Mouse (Mus musculus): ENCODE measurements around the gene Gng8. TPM values are rescaled to one million over a fixed set of nuclear protein-coding genes. Genes with fewer than 3 reads are reported as not detected.
A peak's percentile ranks its signal among the peaks of the same experiment; 100 is the strongest.

Gng8 gene
- polyA plus RNA-seq, 1 experiment from 2014 or later = not detected

DNA sequence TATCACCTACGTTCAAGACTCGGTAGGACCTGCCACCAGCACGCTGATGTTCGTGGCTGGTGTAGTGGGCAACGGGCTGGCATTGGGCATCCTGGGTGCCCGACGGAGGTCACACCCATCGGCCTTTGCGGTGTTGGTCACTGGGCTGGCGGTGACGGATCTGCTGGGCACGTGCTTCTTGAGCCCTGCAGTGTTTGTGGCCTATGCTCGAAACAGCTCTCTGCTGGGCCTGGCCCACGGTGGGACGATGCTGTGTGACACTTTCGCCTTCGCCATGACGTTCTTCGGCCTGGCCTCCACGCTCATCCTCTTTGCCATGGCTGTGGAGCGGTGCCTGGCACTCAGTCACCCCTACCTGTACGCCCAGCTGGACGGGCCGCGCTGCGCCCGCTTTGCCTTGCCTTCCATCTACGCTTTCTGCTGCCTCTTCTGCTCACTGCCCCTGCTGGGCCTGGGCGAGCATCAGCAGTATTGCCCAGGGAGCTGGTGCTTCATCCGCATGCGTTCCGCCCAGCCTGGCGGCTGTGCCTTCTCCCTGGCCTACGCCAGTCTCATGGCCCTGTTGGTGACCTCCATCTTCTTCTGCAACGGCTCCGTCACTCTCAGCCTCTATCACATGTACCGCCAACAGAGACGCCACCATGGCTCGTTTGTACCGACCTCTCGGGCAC is 15.4 kb downstream of the Gng8 start:
- Histone ChIP-seq H3K4me3 (ENCODE audit: inconsistent target) (peak overlapping the region; percentile 20; the same call in 1 of the 2 replicates), H3K36me3 (ENCODE audit: inconsistent target) (no peaks in the 10 kb centered on the region), H3K27ac (peak overlapping the region; percentile 78), H3K79me2 (ENCODE audit: inconsistent target) (peaks cover 30% of the 10 kb centered on the region)
- WGBS (ENCODE audit: missing documents) = 90% methylated on average over 41 of the region's 41 CpGs

DNA sequence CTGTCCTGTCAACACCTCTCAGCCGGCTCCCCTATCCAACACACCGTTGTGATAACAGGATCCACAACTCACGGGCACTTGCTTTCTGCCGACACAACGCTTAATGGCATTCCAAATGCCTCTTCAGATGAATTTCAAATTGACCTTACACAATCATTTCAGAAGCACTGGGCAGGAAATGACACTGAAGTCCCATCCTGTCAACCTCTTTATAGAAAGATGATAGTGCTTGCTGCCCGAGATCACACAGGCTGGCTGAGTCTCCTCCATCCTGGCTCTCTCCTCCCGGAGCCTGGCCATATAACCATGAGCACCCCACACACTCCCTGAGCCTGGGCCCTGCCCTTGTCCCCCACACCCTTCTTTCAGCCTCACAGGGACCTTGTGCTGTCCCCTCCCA is 16.3 kb downstream of the Gng8 start:
- Histone ChIP-seq H3K36me3 (ENCODE audit: inconsistent target) (no peaks in the 10 kb centered on the region), H3K4me3 (ENCODE audit: inconsistent target) (peak overlapping the region; percentile 20), H3K27ac (peak overlapping the region; percentile 78), H3K79me2 (ENCODE audit: inconsistent target) (peaks cover 30% of the 10 kb centered on the region)
- 34% methylated on average over 7 of the region's 7 CpGs for WGBS (ENCODE audit: missing documents)

DNA sequence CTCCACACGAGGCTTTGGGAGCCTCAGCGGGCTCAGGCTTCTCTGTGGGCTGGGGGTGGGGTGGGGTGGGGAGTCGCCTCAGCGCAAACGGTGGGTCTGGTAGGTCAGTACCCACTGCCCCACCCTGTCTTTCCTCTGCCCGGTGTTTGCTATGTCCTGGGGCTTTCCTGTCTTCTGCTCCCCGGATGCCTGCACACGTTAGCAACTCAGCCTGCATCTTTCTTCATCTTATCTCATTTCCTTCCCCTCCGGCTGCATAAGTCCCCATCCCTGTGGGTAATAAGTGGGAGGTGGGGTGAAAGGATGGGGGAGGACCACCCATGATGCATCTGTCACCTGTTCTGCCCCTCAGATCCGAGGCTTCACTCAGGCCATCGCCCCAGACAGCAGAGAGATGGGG is 16.8 kb downstream of the Gng8 start:
- peaks cover 30% of the 10 kb centered on the region for H3K79me2 ChIP-seq (ENCODE audit: inconsistent target)
- H3K4me3 ChIP-seq (ENCODE audit: inconsistent target) = peak overlapping the region; percentile 20
- WGBS (ENCODE audit: missing documents) = 13% methylated on average over 11 of the region's 11 CpGs
- H3K36me3 ChIP-seq (ENCODE audit: inconsistent target) = no peaks in the 10 kb centered on the region
- H3K27ac ChIP-seq = peak overlapping the region; percentile 78

DNA sequence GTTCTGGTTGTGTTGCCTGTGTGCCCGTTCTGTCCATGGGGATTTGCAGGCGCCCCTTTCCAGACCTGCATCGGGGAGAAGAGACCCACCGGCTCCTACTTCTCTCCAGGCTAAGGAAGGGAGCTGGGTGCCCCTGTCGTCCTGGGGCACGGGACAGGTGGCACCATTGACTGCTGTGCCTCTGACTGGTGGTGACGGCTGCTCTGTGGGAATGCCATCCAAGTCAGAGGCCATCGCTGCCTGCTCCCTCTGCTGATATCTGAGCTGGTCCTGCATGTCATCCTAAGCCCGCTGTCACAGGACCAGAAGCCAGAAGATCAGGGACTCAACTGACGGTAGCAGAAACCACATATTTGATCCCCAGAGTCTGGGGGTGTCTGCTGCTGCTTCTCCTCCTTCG is 17.3 kb downstream of the Gng8 start:
- H3K36me3 ChIP-seq (ENCODE audit: inconsistent target) = no peaks in the 10 kb centered on the region
- peaks cover 30% of the 10 kb centered on the region for H3K79me2 ChIP-seq (ENCODE audit: inconsistent target)
- peak overlapping the region; percentile 78 for H3K27ac ChIP-seq
- peak overlapping the region; percentile 20 for H3K4me3 ChIP-seq (ENCODE audit: inconsistent target)
- WGBS (ENCODE audit: missing documents) = 54% methylated on average over 11 of the region's 11 CpGs

DNA sequence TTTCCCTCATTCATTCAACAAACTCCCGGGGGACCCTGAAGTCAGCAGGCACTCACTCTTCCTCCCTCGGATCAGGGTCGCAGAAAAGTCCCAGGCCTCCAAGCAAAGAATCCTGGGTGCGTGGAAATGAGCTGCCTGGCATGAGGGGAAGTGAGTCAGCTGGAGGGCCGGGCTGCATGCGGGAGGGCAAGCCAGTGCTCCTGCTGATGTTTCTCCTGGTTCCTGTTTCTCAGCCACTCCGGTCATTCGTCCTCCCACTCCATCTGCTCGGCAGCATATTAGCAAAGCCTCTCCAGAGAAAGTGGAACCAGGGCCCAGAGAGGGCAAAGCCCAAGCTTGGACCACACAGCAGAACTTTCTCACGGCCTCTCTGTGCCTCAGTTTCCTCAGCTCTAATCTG is 18.3 kb downstream of the Gng8 start:
- Histone ChIP-seq H3K27ac (peak overlapping the region; percentile 78), H3K36me3 (ENCODE audit: inconsistent target) (peaks cover 3% of the 10 kb centered on the region; the same call in 1 of the 2 replicates), H3K4me3 (ENCODE audit: inconsistent target) (peak overlapping the region; percentile 20), H3K79me2 (ENCODE audit: inconsistent target) (peaks cover 30% of the 10 kb centered on the region)
- WGBS (ENCODE audit: missing documents) = under 1% methylated on average over 10 of the region's 10 CpGs

DNA sequence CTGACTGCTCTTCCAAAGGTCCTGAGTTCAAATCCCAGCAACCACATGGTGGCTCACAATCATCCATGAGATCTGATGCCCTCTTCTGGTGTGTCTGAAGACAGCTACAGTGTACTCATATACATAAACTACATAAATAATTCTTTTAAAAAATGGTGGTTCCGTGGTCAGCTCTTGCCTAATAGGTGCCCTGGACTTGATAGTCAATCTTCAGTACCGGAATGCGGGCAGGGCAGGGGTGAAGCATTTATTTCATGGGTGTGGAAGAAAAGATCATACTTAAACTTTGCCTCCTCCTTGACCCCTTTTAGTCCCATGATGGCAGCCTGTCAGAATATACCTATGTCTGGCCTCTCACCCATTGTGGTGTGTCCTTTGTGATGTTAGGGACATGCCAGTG is 20.3 kb downstream of the Gng8 start:
- Histone ChIP-seq H3K36me3 (ENCODE audit: inconsistent target) (peaks cover 16% of the 10 kb centered on the region), H3K4me3 (ENCODE audit: inconsistent target) (no peak overlapping the region), H3K79me2 (ENCODE audit: inconsistent target) (peaks cover 24% of the 10 kb centered on the region), H3K27ac (no peak overlapping the region)
- WGBS (ENCODE audit: missing documents) = 64% methylated on average over 3 of the region's 3 CpGs

DNA sequence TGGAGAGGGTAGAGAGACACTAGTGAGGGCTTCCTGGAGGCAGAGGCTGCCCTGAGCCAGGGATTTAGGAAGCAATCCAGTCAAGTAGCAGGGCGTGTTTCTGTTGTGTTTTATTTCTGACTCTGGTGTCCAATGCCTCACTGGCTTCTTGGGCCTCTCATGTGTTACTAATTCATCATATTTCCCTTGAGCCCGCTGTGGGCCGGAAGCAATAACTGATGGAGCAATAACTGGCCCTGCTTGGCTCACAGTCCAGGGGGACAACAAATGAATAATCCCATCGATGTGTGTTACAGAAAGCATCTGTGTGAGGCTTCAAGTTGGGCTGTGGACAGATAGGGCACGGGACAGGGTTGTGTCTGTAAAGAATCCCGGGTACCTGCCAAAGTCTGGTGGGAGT is 20.8 kb downstream of the Gng8 start:
- 66% methylated on average over 6 of the region's 6 CpGs for WGBS (ENCODE audit: missing documents)
- H3K36me3 ChIP-seq (ENCODE audit: inconsistent target) = peaks cover 20% of the 10 kb centered on the region
- H3K79me2 ChIP-seq (ENCODE audit: inconsistent target) = peaks cover 19% of the 10 kb centered on the region
- no peak overlapping the region for H3K27ac ChIP-seq
- no peak overlapping the region for H3K4me3 ChIP-seq (ENCODE audit: inconsistent target)

DNA sequence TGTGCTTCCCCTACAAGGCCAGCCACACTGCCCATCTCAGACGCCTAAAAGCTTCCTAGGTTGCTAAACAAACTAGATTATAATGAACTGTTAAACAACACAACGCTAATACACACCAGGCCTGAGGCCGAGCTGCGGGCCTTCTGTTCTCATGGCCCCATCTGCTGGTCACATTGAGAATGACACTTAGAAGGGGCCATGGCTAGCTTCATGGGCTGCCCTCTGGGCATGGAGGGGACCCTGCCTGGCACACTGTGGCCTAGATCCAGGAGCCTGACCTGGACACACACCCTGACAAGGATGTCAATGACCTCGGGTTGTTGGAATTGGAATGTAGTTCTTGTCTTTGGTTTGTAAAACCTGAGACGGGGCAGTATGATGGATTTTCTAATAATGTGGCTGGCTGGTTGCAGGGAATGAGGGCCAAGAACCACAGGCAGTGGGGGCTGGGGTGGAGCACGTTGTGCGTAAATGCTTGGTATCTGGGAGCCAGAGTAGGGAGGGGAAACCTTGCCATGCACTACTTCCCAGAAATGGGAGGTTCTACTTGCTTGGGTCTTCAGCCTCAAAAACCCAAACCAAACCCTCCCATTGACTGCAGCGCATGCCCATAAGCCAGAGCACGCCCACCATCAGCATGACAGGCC is 22.3 kb downstream of the Gng8 start:
- Histone ChIP-seq H3K27ac (no peak overlapping the region), H3K4me3 (ENCODE audit: inconsistent target) (no peak overlapping the region), H3K79me2 (ENCODE audit: inconsistent target) (peaks cover 10% of the 10 kb centered on the region), H3K36me3 (ENCODE audit: inconsistent target) (peaks cover 30% of the 10 kb centered on the region)
- WGBS (ENCODE audit: missing documents) = 42% methylated on average over 10 of the region's 10 CpGs

DNA sequence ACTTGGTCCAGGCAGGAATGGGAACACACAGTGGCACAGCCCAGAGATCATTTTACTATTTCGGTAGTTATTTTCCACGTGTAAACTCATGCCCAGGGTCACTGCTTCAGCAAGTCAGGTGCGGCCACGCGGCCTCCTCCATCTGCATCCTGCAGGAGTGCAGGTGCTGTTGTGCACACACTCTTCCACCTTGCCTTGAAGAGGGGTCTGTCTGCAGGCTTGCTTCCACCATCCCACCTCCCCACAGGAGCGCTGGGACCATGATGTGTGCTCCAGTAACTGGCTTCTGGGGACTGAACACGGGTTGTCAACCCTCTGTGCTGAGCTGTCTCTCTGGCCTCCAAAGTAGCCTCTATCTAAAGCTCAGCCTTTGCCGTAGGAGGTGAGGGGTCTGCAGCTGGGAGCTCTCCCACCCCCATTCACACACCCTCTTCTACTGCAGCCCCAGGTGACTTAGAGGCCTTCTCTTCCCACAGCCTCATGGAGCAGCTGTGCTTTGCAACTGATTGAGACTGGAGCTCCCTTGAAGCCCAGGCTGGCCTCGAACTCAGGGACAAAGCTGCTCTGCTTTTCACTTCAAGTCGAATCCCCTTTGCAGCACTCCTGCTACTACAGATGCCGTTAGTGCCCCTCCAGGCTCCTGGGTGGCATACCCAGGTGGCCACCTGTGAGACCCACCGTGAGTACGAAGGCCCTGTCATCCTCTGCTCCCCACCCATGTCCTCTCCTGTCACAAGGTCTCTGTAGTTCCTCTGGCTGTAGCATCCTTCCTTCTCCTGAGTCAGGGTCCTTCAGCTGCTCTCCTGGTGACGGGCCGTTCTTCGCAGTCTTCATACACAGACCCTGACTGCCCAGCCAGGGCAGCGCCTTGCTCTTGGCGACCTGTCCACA is 23.1 kb downstream of the Gng8 start:
- 90% methylated on average over 18 of the region's 18 CpGs for WGBS (ENCODE audit: missing documents)
- H3K27ac ChIP-seq = no peak overlapping the region
- H3K79me2 ChIP-seq (ENCODE audit: inconsistent target) = peaks cover 14% of the 10 kb centered on the region
- H3K36me3 ChIP-seq (ENCODE audit: inconsistent target) = peaks cover 35% of the 10 kb centered on the region
- no peak overlapping the region for H3K4me3 ChIP-seq (ENCODE audit: inconsistent target)

DNA sequence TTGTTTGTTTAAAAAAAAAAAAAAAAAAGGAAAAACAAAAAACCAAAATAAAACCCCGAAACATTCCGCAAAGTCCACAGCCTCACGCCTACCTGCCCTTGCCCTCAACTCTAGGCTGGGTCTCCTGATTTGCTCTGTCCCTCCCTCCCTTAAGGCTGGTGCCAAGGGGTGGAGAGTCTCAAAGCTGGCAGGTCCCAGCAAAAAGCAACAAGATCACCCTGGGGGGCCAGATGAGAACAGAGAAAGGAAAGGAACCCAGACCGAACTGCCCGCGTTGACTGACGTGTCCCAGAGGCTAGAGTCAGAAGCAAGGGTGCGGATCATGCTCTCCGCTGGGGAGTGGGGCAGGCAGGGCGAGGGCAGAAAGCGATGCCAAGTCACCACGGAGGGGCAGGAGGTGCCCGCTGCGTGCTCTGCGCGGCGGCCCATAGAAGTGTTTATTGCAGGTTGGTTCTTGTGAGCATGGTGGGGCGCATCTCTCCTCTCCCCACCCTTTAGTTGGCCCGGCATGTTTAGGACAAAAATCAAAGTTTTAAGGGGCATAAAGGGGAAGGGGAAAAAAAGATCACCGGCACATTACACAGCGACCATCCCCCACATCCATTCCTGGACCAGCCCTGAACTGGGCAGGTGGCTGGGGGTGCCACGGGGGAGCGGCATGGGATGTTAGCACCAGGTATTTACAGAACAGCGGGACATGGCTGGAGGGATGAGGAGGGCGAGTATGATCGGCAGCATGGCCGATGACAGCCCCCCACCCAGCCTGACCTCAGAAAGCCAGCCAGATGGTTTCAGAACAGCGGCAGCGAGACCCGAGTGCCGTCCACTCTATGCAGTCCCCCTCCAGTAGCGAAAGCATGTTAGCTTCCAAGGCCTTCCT is 24.1 kb downstream of the Gng8 start:
- Histone ChIP-seq H3K79me2 (ENCODE audit: inconsistent target) (peaks cover 24% of the 10 kb centered on the region), H3K27ac (no peak overlapping the region), H3K36me3 (ENCODE audit: inconsistent target) (peaks cover 40% of the 10 kb centered on the region), H3K4me3 (ENCODE audit: inconsistent target) (no peak overlapping the region)
- 95% methylated on average over 32 of the region's 32 CpGs for WGBS (ENCODE audit: missing documents)

DNA sequence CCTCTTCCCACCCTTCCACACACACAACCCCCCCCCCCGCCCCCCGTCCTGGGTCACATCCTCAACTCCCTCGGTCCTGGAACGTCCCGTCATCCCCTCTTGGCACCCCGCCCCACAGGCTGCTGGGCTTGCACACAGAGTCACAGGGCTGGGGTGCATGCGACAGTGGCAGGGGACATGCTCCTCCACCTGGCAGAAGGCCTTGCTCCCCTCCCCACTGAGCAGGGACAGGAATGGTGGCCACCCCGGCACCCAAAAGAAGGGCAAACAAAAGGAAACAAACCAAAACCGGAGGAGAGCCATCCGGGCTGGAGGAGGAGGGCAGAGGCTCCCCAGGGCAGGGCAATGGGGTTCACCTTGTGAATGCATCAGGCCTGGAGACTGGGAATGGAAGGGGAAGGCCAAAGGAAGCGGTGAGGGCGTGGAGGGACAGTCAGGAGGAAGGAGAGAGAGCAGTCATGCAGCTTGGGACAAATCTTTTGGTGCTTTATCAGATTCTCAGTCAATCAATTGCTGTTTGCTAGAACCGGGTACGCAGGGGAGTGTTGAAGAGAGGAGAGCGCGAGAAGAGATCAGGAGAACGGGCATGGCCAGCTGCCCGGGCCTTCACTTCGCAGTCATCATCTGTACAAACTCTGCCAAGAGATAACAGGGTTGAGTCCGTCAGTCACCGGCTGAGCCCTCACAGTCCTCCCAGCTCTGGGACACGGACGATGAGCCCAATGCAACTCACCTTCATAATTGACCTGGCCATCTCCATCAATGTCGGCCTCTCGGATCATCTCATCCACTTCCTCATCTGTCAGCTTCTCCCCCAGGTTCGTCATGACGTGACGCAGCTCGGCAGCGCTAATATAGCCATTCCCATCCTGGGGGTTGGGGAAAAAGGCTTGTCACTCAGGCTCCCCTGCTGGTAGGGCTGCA is 25.0 kb downstream of the Gng8 start:
- Histone ChIP-seq H3K36me3 (ENCODE audit: inconsistent target) (peaks cover 40% of the 10 kb centered on the region), H3K27ac (no peak overlapping the region), H3K4me3 (ENCODE audit: inconsistent target) (no peak overlapping the region), H3K79me2 (ENCODE audit: inconsistent target) (peaks cover 33% of the 10 kb centered on the region)
- WGBS (ENCODE audit: missing documents) = 89% methylated on average over 28 of the region's 30 CpGs

DNA sequence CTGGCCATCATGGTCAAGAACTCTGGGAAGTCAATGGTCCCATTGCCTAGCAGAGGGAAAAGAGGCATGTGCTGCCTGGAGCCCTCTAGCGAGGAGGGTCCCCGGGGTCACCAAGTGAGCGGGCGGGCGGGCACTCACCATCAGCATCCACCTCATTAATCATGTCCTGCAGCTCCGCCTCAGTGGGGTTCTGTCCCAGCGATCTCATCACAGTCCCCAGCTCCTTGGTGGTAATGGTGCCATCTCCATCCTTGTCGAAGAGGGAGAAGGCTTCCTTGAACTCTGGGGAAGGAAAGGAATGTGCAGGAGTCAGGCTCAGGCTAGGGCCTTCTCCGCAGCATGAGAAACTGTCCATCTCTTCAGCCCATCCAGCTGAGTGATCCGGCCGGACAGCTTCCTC is 25.9 kb downstream of the Gng8 start:
- Histone ChIP-seq H3K4me3 (ENCODE audit: inconsistent target) (no peak overlapping the region), H3K27ac (no peak overlapping the region), H3K36me3 (ENCODE audit: inconsistent target) (peaks cover 40% of the 10 kb centered on the region), H3K79me2 (ENCODE audit: inconsistent target) (peaks cover 42% of the 10 kb centered on the region)
- 95% methylated on average over 9 of the region's 11 CpGs for WGBS (ENCODE audit: missing documents)

DNA sequence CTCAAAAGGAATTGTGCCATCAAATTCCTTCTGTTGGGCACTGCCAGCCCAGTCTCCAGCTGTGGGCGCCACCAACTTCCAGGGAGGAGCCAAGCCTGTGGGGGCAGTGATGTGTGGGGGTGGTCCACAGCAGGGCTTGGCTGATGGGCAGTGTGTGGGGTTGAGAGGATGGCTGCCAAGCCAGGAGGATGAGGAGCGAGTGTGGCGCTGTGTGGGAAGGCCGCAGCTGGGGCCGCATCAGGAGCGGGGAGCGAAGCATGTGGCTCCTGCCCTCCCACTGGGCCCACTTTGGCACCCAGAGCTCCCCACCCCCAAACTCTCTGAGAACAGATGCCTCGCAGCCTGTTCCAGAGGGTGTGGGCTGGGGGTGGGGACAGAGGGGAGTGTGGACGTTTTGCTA is 26.4 kb downstream of the Gng8 start:
- Histone ChIP-seq H3K36me3 (ENCODE audit: inconsistent target) (peaks cover 40% of the 10 kb centered on the region), H3K79me2 (ENCODE audit: inconsistent target) (peaks cover 48% of the 10 kb centered on the region), H3K4me3 (ENCODE audit: inconsistent target) (no peak overlapping the region), H3K27ac (no peak overlapping the region)
- WGBS (ENCODE audit: missing documents) = 97% methylated on average over 8 of the region's 9 CpGs
